Mouse (Mus musculus) neural tube, embryonic 15.5 days (tissue): Measurements from ENCODE around the gene Pml. TPM values are rescaled to one million over a fixed set of nuclear protein-coding genes. Genes with fewer than 3 reads are reported as not detected.

ENCODE experiments used
- ATAC-seq: fragments of 200-750 bp; cut with Nextera tagmentation; 2 replicates; pipeline ENCODE4 v1.8.0; 2017; ENCODE audit warnings: mild to moderate bottlenecking, moderate TSS enrichment, moderate library complexity; ENCODE audit not compliant: low FRiP score
- H3K27ac ChIP-seq: fragments of 300-500 bp; sonication (generic); replicated peaks from 2 replicates; pipeline ENCODE4 v1.5.1; 2015; ENCODE audit warnings: mild to moderate bottlenecking, inconsistent platforms
- H3K27me3 ChIP-seq: fragments of 300-500 bp; sonication (generic); replicated peaks from 2 replicates; pipeline ENCODE4 v1.6.1; 2015; ENCODE audit warnings: inconsistent platforms
- H3K36me3 ChIP-seq: fragments of 300-500 bp; sonication (generic); 2 replicates; pipeline ENCODE4 v1.6.1; 2015; ENCODE audit warnings: inconsistent platforms
- H3K4me1 ChIP-seq: fragments of 300-500 bp; sonication (generic); 2 replicates; pipeline ENCODE4 v1.6.1; 2015; ENCODE audit warnings: inconsistent platforms
- H3K4me2 ChIP-seq: fragments of 300-500 bp; sonication (generic); 2 replicates; pipeline ENCODE4 v1.6.1; 2015; ENCODE audit warnings: inconsistent platforms, mild to moderate bottlenecking, moderate library complexity
- H3K4me3 ChIP-seq: fragments of 300-500 bp; sonication (generic); replicated peaks from 2 replicates; pipeline ENCODE4 v1.5.1; 2015; ENCODE audit warnings: mild to moderate bottlenecking, inconsistent platforms
- H3K9ac ChIP-seq: fragments of 300-500 bp; sonication (generic); replicated peaks from 2 replicates; pipeline ENCODE4 v1.6.1; 2015; ENCODE audit warnings: mild to moderate bottlenecking, inconsistent platforms
- H3K9me3 ChIP-seq: fragments of 300-500 bp; sonication (generic); replicated peaks from 2 replicates; pipeline ENCODE4 v1.6.1; 2016; ENCODE audit warnings: inconsistent platforms
- WGBS: fragments of 180-500 bp; shearing (Covaris S2); methylation state at CpG from one replicate; pipeline ENCODE4 v1.1.7; 2015; ENCODE audit warnings: mixed read lengths; 5-methylcytosine and 5-hydroxymethylcytosine counted together
- polyA plus RNA-seq: library from polyadenylated mRNA; unstranded; fragments of >200 nt; fragmentation: Nextera tagmentation; extraction: Ambion mirVana; gene quantifications from 2 replicates; pipeline ENCODE4 v1.2.1, GENCODE M21; 2015

The Pml gene
- polyA plus RNA-seq, 1 experiment from 2014 or later = 3.9 TPM

GRCm38 (mm10) chr9:58225915-58226913 lies 23.4 kb downstream of the Pml start:
- Histone ChIP-seq H3K27ac (no peak overlapping the region), H3K4me2 (no peak overlapping the region), H3K9ac (no peak overlapping the region), H3K4me3 (no peak overlapping the region), H3K27me3 (no peaks in the 10 kb centered on the region), H3K36me3 (0 out of 2 replicates have a peak, but pooled peaks cover 3% of the 10 kb centered on the region), H3K9me3 (no peaks in the 10 kb centered on the region), H3K4me1 (no peaks in the 10 kb centered on the region)
- WGBS = 67% methylated on average over 9 of the region's 9 CpGs
- ATAC-seq = no peak

GRCm38 (mm10) chr9:58224356-58224755 lies 25.2 kb downstream of the Pml start:
- no peaks in the 10 kb centered on the region for H3K4me1 ChIP-seq
- no peaks in the 10 kb centered on the region for H3K9me3 ChIP-seq
- H3K4me3 ChIP-seq = no peak overlapping the region
- no peak for ATAC-seq
- no peak overlapping the region for H3K4me2 ChIP-seq
- 97% methylated on average over 2 of the region's 2 CpGs for WGBS
- H3K27ac ChIP-seq = no peak overlapping the region
- H3K27me3 ChIP-seq = no peaks in the 10 kb centered on the region
- H3K9ac ChIP-seq = no peak overlapping the region
- H3K36me3 ChIP-seq = 0 out of 2 replicates have a peak, but pooled peaks cover 3% of the 10 kb centered on the region

GRCm38 (mm10) chr9:58220218-58220903 lies 29.2 kb downstream of the Pml start:
- WGBS = 76% methylated on average over 24 of the region's 24 CpGs

GRCm38 (mm10) chr9:58218539-58218938 lies 31.0 kb downstream of the Pml start:
- Histone ChIP-seq H3K9ac (no peak overlapping the region), H3K4me3 (no peak overlapping the region), H3K36me3 (no peaks in the 10 kb centered on the region), H3K27ac (no peak overlapping the region), H3K27me3 (no peaks in the 10 kb centered on the region), H3K4me2 (no peak overlapping the region), H3K4me1 (peaks cover 7% of the 10 kb centered on the region; the same call in 1 of the 2 replicates), H3K9me3 (no peaks in the 10 kb centered on the region)
- WGBS = 96% methylated on average over 3 of the region's 3 CpGs
- ATAC-seq = no peak

More at GRCm38 (mm10) chr9:58220218-58220903, 29.2 kb downstream of the Pml start:
- no peak overlapping the region for H3K27ac ChIP-seq
- H3K4me3 ChIP-seq = no peak overlapping the region
- H3K9me3 ChIP-seq = no peaks in the 10 kb centered on the region
- no peaks in the 10 kb centered on the region for H3K36me3 ChIP-seq
- no peaks in the 10 kb centered on the region for H3K27me3 ChIP-seq
- no peaks in the 10 kb centered on the region for H3K4me1 ChIP-seq
- ATAC-seq = no peak
- no peak overlapping the region for H3K9ac ChIP-seq
- no peak overlapping the region for H3K4me2 ChIP-seq

GRCm38 (mm10) chr9:58216402-58216801 lies 33.2 kb downstream of the Pml start:
- Histone ChIP-seq H3K4me2 (no peak overlapping the region), H3K4me1 (peaks cover 7% of the 10 kb centered on the region), H3K36me3 (no peaks in the 10 kb centered on the region), H3K27ac (no peak overlapping the region), H3K27me3 (0 out of 2 replicates have a peak, but pooled peaks cover 5% of the 10 kb centered on the region), H3K9me3 (no peaks in the 10 kb centered on the region), H3K4me3 (no peak overlapping the region), H3K9ac (no peak overlapping the region)
- ATAC-seq = peak; percentile 73
- WGBS = 47% methylated on average over 6 of the region's 6 CpGs

- Histone ChIP-seq H3K4me3 (no peak overlapping the region), H3K9ac (no peak overlapping the region), H3K9me3 (no peaks in the 10 kb centered on the region), H3K27me3 (0 out of 2 replicates have a peak, but pooled peaks cover 5% of the 10 kb centered on the region), H3K36me3 (no peaks in the 10 kb centered on the region), H3K27ac (no peak overlapping the region; the same call in 1 of the 2 replicates), H3K4me2 (no peak overlapping the region), H3K4me1 (peaks cover 7% of the 10 kb centered on the region)
- ATAC-seq = no peak
- WGBS = 53% methylated on average over 8 of the region's 8 CpGs
Observed at GRCm38 (mm10) chr9:58214519-58215180, 34.9 kb downstream of the Pml start.

GRCm38 (mm10) chr9:58213865-58214264 lies 35.7 kb downstream of the Pml start:
- no peak overlapping the region for H3K9ac ChIP-seq
- WGBS = 18% methylated on average over 5 of the region's 5 CpGs
- H3K4me2 ChIP-seq = no peak overlapping the region
- 0 out of 2 replicates have a peak, but pooled peaks cover 5% of the 10 kb centered on the region for H3K27me3 ChIP-seq
- H3K4me1 ChIP-seq = peaks cover 7% of the 10 kb centered on the region
- no peak for ATAC-seq
- no peaks in the 10 kb centered on the region for H3K9me3 ChIP-seq
- H3K27ac ChIP-seq = no peak overlapping the region
- H3K36me3 ChIP-seq = no peaks in the 10 kb centered on the region
- no peak overlapping the region for H3K4me3 ChIP-seq

GRCm38 (mm10) chr9:58213377-58213776 lies 36.2 kb downstream of the Pml start:
- 71% methylated on average over 5 of the region's 5 CpGs for WGBS
- Histone ChIP-seq H3K9ac (no peak overlapping the region), H3K4me2 (no peak overlapping the region), H3K27me3 (0 out of 2 replicates have a peak, but pooled peaks cover 5% of the 10 kb centered on the region), H3K36me3 (no peaks in the 10 kb centered on the region), H3K4me3 (no peak overlapping the region), H3K9me3 (no peaks in the 10 kb centered on the region), H3K27ac (no peak overlapping the region), H3K4me1 (peaks cover 7% of the 10 kb centered on the region)
- ATAC-seq = no peak

GRCm38 (mm10) chr9:58210304-58210627 lies 39.3 kb downstream of the Pml start:
- peaks cover 10% of the 10 kb centered on the region for H3K4me1 ChIP-seq
- H3K27ac ChIP-seq = no peak overlapping the region
- H3K4me2 ChIP-seq = no peak overlapping the region
- H3K4me3 ChIP-seq = no peak overlapping the region
- peaks cover 6% of the 10 kb centered on the region; the same call in 1 of the 2 replicates for H3K27me3 ChIP-seq
- no peaks in the 10 kb centered on the region for H3K9me3 ChIP-seq
- H3K9ac ChIP-seq = no peak overlapping the region
- WGBS = 87% methylated on average over 2 of the region's 2 CpGs
- H3K36me3 ChIP-seq = no peaks in the 10 kb centered on the region
- no peak for ATAC-seq

GRCm38 (mm10) chr9:58209462-58210303 lies 39.9 kb downstream of the Pml start:
- no peak overlapping the region for H3K4me2 ChIP-seq
- no peaks in the 10 kb centered on the region for H3K36me3 ChIP-seq
- H3K9ac ChIP-seq = no peak overlapping the region
- peaks cover 12% of the 10 kb centered on the region for H3K4me1 ChIP-seq
- H3K27me3 ChIP-seq = peaks cover 11% of the 10 kb centered on the region
- 72% methylated on average over 8 of the region's 8 CpGs for WGBS
- H3K9me3 ChIP-seq = no peaks in the 10 kb centered on the region
- no peak overlapping the region for H3K4me3 ChIP-seq
- no peak overlapping the region for H3K27ac ChIP-seq
- ATAC-seq = no peak

- Histone ChIP-seq H3K4me1 (peaks cover 38% of the 10 kb centered on the region), H3K9me3 (no peaks in the 10 kb centered on the region), H3K4me2 (no peak overlapping the region), H3K27ac (no peak overlapping the region), H3K36me3 (no peaks in the 10 kb centered on the region), H3K9ac (no peak overlapping the region), H3K4me3 (no peak overlapping the region), H3K27me3 (peaks cover 40% of the 10 kb centered on the region)
- ATAC-seq = no peak
- WGBS = 45% methylated on average over 7 of the region's 7 CpGs
Observed at GRCm38 (mm10) chr9:58206013-58206412, 43.6 kb downstream of the Pml start.
